Mouse (Mus musculus) lung, postnatal 36 days (tissue): ENCODE results near the gene B020011L13Rik.
"Not testable (repeated sequence)": the region's sequence is repeated elsewhere in the genome, so short reads cannot be mapped to it uniquely, and the experiment has no call there.

ENCODE experiments used
- DNase-seq: peaks from one replicate; pipeline ENCODE4 v3.0.0; 2022; ENCODE audit warnings: mixed read lengths

B020011L13Rik gene

GRCm38 (mm10) chr1:117780833-117781232, at the start of gene B020011L13Rik:
TSS of gene B020011L13Rik (plus strand) at chr1:117781133.
- DNase-seq = not testable (repeated sequence)

GRCm38 (mm10) chr1:117816271-117816670, 35.3 kb downstream of the B020011L13Rik start:
- not testable (repeated sequence) for DNase-seq

GRCm38 (mm10) chr1:117829781-117830180, 48.8 kb downstream of the B020011L13Rik start, which contains the start of gene Gm28360:
TSS of gene Gm28360 (plus strand) at chr1:117830081.
- not testable (repeated sequence) for DNase-seq

- not testable (repeated sequence) for DNase-seq
Observed at GRCm38 (mm10) chr1:117851718-117852117, 70.8 kb downstream of the B020011L13Rik start.
